Mouse (Mus musculus) fat pad, adult 2 months (tissue): ENCODE measurements at regions not wholly inside any gene's neighbourhood (a gene's known extent, or its start where the extent isn't known, plus 50 kb on each side); places are given as distances from the start of the nearest gene placed in this dataset.
A peak's percentile ranks its signal among the peaks of the same experiment; 100 is the strongest.

Source experiments
- DNase-seq: peaks from one replicate; pipeline ENCODE4 v3.0.0-alpha.2; 2011; ENCODE audit warnings: low read depth, low spot score; ENCODE audit errors: extremely low read depth

DNA sequence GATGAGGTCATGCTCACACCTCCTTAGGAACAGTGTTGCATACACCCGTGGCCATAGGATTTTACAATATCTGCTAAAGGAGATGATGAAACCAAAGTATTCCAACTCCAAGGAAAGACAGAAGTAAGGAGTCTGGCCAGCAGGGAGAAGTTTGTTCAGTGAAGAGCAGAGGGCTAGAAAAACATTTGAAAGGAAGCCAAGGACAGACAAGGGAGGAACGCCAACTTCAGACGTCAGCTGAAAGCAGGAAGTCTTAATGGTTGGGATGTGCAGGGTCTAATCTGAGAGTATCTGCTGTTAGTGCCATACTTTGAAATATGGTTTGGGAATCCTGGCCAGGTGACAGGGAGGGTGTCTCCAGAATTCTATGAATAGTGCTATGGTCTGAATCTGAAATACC is 98.5 kb upstream of the Irf2bp2 start:
- no peak for DNase-seq

- no peak for DNase-seq
Observed at GRCm38 (mm10) chr8:126688450-126688849, 94.7 kb upstream of the Irf2bp2 start.

DNA sequence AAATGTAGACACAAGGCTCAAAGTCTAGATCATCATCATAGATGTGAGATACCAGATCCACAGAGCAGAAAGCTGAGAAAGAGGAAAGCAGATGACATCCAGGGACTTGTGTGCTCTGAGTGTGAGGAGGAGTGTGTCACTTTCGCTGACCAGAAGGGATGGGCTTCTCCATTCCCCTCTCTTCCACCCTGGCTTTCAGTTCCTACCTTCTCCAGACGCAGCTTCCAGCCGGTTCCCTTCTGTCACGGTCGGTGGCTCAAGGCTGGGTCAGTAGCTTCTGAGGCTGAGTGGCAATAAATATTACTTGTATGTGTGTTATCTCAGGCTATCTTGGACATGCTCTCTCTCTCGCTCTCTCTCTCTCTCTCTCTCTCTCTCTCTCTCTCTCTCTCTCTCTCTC is 94.2 kb upstream of the Irf2bp2 start:
- no peak for DNase-seq

DNA sequence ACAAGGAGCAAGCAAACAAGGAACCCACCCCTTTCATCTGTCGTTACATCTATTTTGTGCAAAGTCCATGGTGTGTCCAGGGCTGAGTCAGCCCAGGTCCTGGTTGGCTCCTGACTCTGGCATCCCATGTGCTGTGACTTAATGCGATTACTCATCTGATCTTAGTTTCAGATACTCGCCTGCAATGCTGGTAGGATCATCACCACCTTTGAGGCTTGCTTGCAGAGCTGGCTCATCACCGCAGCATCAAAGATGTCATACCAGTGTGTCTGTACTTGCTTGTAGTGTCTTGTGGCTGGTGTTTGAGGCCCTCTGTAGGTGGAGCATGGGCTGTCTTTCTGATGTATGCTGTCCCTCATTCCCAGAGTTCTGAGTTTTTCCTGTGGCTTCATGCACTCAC is 93.0 kb upstream of the Irf2bp2 start:
- DNase-seq, result no peak

- DNase-seq, result peak; percentile 100
Observed at GRCm38 (mm10) chr8:126685365-126685764, 91.6 kb upstream of the Irf2bp2 start.

DNA sequence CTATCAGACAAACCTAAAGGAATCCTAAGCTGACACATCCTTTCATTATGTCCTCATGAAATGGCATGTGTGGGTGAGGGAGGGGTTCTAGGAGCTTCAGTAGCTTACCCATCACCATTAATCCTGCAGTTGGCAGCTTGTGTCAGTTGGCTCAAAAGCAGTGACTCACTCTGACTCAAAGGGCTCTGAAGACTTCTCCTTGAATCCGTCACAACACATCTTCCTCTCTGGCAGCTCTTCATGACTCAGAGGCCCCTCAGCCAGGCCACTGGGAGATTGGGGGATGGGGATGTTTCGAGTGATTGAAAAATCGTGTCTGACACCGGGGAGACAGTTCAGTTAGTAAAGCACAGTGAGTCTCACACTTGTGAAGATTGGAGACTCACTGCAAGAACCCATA is 90.2 kb upstream of the Irf2bp2 start:
- no peak for DNase-seq

- DNase-seq, result no peak
Observed at GRCm38 (mm10) chr8:126683555-126683947, 89.8 kb upstream of the Irf2bp2 start.

DNA sequence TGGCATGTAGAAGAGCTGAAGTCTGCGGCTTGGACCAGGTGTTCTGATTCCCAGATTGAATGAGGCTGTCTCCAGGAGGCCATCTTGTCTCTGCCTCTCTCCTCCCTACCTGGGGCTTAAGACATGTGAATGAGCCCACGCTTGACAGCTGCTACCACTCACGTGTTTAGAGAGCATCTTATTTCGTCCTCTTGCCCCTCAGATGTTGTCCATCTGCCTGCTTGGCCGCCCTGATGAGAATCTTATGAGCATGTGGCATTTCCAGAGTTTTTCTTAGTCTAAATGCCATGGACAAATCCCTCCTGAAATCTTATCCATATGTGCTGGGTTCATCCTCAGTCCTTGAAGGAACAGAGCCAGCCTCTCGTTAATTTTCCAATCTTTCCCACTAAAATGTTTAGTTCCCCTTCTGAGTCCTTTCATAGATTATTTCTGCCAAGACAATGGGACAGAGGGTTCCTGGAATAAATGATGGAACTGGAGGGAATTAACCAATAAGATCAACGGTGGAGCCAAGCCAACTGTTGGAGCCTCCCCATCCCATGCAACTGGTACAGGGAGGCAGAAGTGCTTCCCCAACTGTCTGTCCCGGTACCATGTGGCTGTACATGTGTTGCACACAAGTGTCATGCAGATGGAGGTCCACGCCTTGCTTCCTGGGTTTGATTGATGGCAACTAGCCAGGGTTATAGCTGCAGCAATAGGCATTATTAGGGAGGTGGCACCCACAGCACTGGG is 89.2 kb upstream of the Irf2bp2 start:
- no peak for DNase-seq

DNA sequence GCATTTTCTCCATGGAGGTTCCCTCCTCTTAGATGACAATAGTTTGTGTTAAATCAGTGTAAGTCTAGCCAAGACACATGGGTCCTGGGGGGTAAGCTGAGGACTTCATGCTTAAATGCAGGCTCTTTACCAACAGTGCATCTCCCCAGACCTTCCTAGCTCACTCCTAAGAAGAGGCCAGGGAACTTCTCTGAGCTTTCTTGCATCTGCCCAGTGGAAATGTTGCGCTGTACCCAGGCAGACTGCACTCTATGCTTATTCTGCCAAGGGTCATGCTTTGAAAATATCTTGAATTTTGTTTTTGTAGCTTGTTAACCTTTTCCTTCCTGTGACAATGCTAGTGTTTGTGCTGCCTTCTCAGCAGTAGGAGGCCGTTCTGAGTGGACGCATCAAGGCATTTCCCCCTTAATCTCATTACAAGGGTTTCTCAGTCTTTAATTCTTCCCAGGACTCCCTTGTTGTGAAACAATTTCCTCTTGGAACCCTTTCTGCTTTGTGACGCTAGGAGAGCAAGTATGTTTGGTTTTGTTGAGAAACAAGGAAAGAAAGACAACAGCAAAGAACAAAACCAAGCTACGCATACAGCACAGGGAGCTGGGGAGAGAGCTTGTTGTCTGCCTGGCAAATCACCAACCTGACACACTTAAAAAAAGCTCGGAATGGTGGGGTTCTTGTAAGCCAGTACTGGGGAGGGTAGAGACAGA is 88.3 kb upstream of the Irf2bp2 start:
- no peak for DNase-seq

DNA sequence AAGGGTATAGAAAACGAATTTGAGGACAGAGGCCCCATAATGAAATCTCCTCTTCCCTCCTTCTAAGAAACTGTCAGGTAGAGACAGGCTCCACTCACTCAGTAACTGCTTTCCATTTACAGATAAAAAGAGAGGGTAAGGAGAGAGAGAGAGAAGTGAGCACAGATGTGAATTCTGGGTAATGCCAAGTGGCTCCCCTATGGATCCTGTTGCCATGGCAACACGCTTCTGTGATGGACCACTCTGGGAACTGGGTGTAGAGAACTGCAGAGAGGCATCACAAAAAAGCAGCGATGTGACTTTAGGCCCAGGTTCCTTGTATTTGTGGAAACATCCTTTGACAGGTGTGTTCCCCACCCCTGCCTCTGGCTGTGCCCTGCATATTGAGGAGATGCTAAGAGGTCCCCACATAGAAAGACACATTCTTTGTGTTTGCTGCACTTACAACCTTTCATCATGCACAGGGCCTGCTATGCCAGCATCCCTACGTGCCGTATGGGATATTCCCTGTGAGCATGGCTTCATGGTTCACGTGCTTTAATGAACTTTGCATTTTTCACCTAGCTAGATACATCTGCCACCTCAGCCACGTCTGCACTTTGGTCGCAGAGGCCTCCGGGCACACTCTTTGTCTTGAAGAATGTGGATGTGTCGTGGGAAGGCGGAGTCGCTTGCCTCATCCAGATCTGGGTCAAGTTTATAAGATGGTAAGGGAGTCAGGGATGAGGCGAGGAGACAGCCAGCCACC is 84.4 kb upstream of the Irf2bp2 start:
- DNase-seq, result no peak

GRCm38 (mm10) chr8:126675153-126675552 is 81.4 kb upstream of the Irf2bp2 start:
- DNase-seq, result no peak

GRCm38 (mm10) chr8:126673038-126673740 is 79.4 kb upstream of the Irf2bp2 start:
- DNase-seq, result no peak

DNA sequence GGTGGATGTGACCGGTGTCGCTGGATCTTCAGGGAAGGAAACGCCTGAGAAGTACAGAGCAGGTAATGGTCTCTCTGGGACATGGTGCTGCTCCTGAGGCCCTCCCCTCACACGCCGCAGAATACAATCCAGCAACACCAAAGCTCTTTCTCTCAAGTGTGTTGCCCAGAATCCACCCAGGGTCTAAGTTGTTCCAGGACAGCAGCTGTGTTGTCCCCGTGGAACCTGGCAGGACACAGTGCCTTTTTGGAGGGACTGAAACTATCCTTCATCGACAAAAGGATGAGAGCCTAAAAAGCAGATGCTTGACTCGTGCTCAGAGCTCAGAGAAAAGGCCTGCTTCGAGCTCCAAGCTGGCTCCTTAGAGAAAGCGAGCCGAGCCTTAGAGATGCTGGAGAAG is 77.8 kb upstream of the Irf2bp2 start:
- no peak for DNase-seq

GRCm38 (mm10) chr8:126669919-126670318 is 76.1 kb upstream of the Irf2bp2 start:
- no peak for DNase-seq

DNA sequence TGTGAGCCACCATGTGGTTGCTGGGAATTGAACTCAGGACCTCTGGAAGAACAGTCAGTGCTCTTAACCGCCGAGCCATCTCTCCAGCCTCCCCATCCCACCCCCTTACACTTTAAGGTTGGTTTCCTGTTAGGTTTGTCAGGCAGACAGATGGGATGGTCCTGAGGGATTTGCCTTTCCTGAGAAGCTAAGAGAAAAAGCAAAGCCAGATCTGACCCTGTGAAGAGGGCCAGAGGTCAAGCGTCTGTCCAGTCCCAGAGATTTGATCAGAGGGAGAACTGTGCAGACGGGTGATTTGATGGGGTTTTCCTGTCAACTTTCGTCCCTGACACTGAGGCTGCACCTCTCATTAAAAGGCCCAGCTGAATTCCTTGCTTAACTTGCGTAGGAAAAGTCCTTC is 75.4 kb upstream of the Irf2bp2 start:
- no peak for DNase-seq

GRCm38 (mm10) chr8:126668657-126669025 is 74.9 kb upstream of the Irf2bp2 start:
- DNase-seq, result no peak

GRCm38 (mm10) chr8:126667721-126668656 is 74.2 kb upstream of the Irf2bp2 start:
- DNase-seq, result peak; percentile 91

DNA sequence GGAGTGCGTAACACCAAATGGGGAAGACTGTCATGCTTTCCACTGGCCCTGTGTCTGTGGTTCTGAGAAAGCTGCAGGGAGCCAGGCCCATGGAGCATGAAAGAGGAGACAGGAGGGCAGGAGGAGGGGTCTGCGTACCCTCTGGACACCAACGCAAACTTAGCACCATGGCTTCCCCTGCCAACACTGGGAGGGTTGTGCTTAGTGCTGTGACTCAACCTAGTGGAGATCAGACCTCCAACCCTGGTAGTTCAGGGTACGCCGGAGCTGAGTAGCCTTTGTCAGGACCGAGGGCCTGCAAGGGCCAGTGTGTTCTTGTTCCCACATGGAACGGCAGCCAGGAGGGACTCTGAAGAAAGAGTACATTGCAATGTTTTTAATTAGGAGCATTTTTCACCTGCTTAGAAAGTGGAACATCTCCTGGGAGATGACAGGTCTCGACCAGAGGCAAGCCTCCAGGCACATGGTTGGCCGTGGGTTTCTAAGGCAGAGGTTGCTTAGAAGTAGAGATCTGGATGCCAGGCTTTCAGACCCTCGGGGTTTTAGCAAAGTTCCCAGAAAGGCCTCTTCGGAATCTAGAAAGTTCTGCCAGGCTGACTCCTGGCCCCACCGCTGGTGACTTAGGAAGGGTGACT is 73.4 kb upstream of the Irf2bp2 start:
- DNase-seq, result peak; percentile 90

- DNase-seq, result peak; percentile 100
Observed at GRCm38 (mm10) chr8:126666327-126667085, 72.7 kb upstream of the Irf2bp2 start.
